Mouse (Mus musculus) embryonic facial prominence, embryonic 13.5 days (tissue): ENCODE measurements around the gene Cadps2. TPM values are rescaled to one million over a fixed set of nuclear protein-coding genes. Genes with fewer than 3 reads are reported as not detected.

Experiments used
- ATAC-seq: fragments of 200-750 bp; cut with Nextera tagmentation; 2 replicates; pipeline ENCODE4 v1.8.0; 2017; ENCODE audit warnings: low read depth; ENCODE audit not compliant: insufficient number of reproducible peaks, insufficient read depth, low FRiP score, low TSS enrichment
- H3K27ac ChIP-seq: fragments of 300-500 bp; sonication (generic); 2 replicates; pipeline ENCODE4 v1.5.1; 2015; ENCODE audit warnings: moderate library complexity, mild to moderate bottlenecking, inconsistent platforms
- H3K27me3 ChIP-seq: fragments of 300-500 bp; sonication (generic); 2 replicates; pipeline ENCODE4 v1.6.1; 2015; ENCODE audit warnings: mild to moderate bottlenecking, inconsistent platforms
- H3K36me3 ChIP-seq: fragments of 300-500 bp; sonication (generic); 2 replicates; pipeline ENCODE4 v1.6.1; 2015; ENCODE audit warnings: mild to moderate bottlenecking, inconsistent platforms
- H3K4me1 ChIP-seq: fragments of 300-500 bp; sonication (generic); 2 replicates; pipeline ENCODE4 v1.6.1; 2015; ENCODE audit warnings: inconsistent platforms
- H3K4me2 ChIP-seq: fragments of 300-500 bp; sonication (generic); 2 replicates; pipeline ENCODE4 v1.6.1; 2015; ENCODE audit warnings: moderate library complexity, mild to moderate bottlenecking, inconsistent platforms
- H3K4me3 ChIP-seq: fragments of 300-500 bp; sonication (generic); 2 replicates; pipeline ENCODE4 v1.5.1; 2015; ENCODE audit warnings: mild to moderate bottlenecking, inconsistent platforms
- H3K9ac ChIP-seq: fragments of 300-500 bp; sonication (generic); 2 replicates; pipeline ENCODE4 v1.6.1; 2015; ENCODE audit warnings: mild to moderate bottlenecking, inconsistent platforms
- H3K9me3 ChIP-seq: fragments of 300-500 bp; sonication (generic); 2 replicates; pipeline ENCODE4 v1.6.1; 2016; ENCODE audit warnings: inconsistent platforms
- WGBS: fragments of 180-500 bp; shearing (Covaris S2); methylation state at CpG from one replicate; pipeline ENCODE4 v1.1.7; 2015; ENCODE audit warnings: mixed read lengths; 5-methylcytosine and 5-hydroxymethylcytosine counted together
- polyA plus RNA-seq: library from polyadenylated mRNA; unstranded; fragments of >200 nt; fragmentation: Nextera tagmentation; extraction: Ambion mirVana; gene quantifications from 2 replicates; pipeline ENCODE4 v1.2.1, GENCODE M21; 2015

The Cadps2 gene
- polyA plus RNA-seq, 1 experiment from 2014 or later: 3.5 TPM

- no peak overlapping the region for H3K27ac ChIP-seq
- no peak overlapping the region; the same call in 1 of the 2 replicates for H3K4me3 ChIP-seq
- H3K36me3 ChIP-seq: no peaks in the 10 kb centered on the region
- WGBS: 6% methylated on average over 12 of the region's 12 CpGs
- no peaks in the 10 kb centered on the region for H3K4me1 ChIP-seq
- peaks cover 18% of the 10 kb centered on the region for H3K27me3 ChIP-seq
- no peaks in the 10 kb centered on the region for H3K9me3 ChIP-seq
- H3K4me2 ChIP-seq: peak overlapping the region; percentile 37
- no peak for ATAC-seq
- no peak overlapping the region for H3K9ac ChIP-seq
Measured at GRCm38 (mm10) chr6:23410256-23411049, 428.8 kb downstream of the Cadps2 start.

DNA sequence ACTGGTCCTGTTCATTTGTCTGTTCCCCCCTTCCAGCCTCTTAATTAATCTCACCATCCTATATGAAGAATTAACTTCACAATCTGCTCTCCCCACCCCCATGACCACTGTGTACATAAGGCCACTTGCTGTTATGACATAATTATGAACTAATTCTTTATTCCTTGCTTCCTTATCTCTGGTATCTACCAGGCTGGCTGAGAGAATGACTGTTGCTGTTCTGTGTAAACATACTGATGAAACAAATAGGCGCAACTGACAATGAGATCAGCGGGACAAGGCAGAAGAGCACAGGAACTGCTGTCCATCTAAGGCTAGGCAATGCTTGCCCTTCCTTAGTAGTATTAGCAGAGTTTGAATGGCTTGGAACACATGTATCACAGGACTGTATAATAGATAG lies 445.1 kb downstream of the Cadps2 start:
- 90% methylated on average over 2 of the region's 2 CpGs for WGBS
- no peaks in the 10 kb centered on the region for H3K27me3 ChIP-seq
- no peaks in the 10 kb centered on the region for H3K4me1 ChIP-seq
- H3K27ac ChIP-seq: no peak overlapping the region
- H3K4me3 ChIP-seq: no peak overlapping the region
- H3K4me2 ChIP-seq: no peak overlapping the region
- H3K36me3 ChIP-seq: no peaks in the 10 kb centered on the region
- H3K9me3 ChIP-seq: no peaks in the 10 kb centered on the region
- no peak overlapping the region for H3K9ac ChIP-seq
- no peak for ATAC-seq

DNA sequence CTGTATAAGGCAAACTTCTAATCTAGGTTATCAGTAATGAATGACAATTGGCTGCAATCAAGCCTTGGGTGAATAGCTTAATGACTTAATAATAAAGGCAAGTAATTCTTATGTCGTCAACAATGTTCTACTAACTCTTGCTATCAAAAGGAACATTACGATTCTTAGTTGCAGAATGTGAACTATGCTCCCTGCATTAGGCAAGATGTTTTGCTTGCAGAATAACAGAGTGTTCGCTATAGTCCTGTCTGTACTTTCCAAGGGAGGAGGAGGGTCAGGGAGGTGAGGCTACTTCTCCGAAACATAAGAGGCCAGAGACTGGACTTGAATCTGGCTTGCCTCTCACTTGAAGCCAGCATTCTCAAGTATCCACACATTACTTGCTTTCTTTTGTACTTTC lies 446.5 kb downstream of the Cadps2 start:
- ATAC-seq: no peak
- Histone ChIP-seq H3K36me3 (no peaks in the 10 kb centered on the region), H3K27me3 (no peaks in the 10 kb centered on the region), H3K4me2 (no peak overlapping the region), H3K4me3 (no peak overlapping the region), H3K27ac (no peak overlapping the region), H3K9ac (no peak overlapping the region), H3K4me1 (no peaks in the 10 kb centered on the region), H3K9me3 (no peaks in the 10 kb centered on the region)
- WGBS: 88% methylated on average over 4 of the region's 4 CpGs

DNA sequence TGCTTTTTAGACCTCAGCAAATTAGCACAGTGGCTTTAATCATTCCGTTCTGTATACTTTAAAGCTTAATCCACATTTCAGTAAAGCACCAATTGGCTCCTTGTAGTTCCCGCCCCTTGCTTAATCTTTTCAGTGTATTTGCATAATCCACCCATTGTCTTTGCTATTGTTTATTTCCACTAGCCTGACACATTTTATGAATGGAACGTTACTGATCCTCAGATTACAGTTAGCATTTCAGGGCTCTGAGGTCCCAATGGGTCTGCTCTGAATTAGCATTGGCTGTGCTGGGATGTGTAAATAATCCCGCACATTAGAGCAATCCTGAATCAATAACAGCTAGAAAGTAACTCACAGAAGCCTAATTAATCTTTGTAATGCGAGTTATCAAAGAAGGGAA lies 452.5 kb downstream of the Cadps2 start:
- no peaks in the 10 kb centered on the region for H3K9me3 ChIP-seq
- H3K27me3 ChIP-seq: no peaks in the 10 kb centered on the region
- no peaks in the 10 kb centered on the region for H3K36me3 ChIP-seq
- no peak overlapping the region for H3K4me2 ChIP-seq
- no peak overlapping the region for H3K4me3 ChIP-seq
- H3K4me1 ChIP-seq: peaks cover 3% of the 10 kb centered on the region; the same call in 1 of the 2 replicates
- WGBS: 26% methylated on average over 5 of the region's 5 CpGs
- ATAC-seq: no peak
- H3K27ac ChIP-seq: no peak overlapping the region
- no peak overlapping the region for H3K9ac ChIP-seq

DNA sequence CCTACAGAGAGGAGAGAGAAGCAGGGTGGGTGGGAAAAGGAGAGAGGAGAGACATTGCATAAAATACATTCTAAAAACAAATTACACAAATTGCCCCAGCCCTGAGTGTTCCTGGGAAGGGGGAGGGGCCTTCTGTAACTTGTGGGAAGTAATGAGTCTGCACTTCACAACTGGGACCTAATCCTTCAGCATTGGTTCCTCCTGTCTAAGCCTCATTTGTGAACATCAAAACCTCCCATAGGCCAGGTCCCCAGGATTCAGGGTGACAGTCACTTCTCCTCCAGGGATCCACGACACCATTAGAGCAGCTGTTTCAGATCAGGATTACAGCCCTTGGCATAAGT lies 456.2 kb downstream of the Cadps2 start:
- Histone ChIP-seq H3K27me3 (no peaks in the 10 kb centered on the region), H3K4me2 (peak overlapping the region; percentile 18), H3K4me1 (peaks cover 3% of the 10 kb centered on the region; the same call in 1 of the 2 replicates), H3K27ac (no peak overlapping the region), H3K36me3 (no peaks in the 10 kb centered on the region), H3K9me3 (no peaks in the 10 kb centered on the region), H3K9ac (no peak overlapping the region), H3K4me3 (no peak overlapping the region)
- 21% methylated on average over 1 of the region's 1 CpGs for WGBS
- ATAC-seq: no peak

DNA sequence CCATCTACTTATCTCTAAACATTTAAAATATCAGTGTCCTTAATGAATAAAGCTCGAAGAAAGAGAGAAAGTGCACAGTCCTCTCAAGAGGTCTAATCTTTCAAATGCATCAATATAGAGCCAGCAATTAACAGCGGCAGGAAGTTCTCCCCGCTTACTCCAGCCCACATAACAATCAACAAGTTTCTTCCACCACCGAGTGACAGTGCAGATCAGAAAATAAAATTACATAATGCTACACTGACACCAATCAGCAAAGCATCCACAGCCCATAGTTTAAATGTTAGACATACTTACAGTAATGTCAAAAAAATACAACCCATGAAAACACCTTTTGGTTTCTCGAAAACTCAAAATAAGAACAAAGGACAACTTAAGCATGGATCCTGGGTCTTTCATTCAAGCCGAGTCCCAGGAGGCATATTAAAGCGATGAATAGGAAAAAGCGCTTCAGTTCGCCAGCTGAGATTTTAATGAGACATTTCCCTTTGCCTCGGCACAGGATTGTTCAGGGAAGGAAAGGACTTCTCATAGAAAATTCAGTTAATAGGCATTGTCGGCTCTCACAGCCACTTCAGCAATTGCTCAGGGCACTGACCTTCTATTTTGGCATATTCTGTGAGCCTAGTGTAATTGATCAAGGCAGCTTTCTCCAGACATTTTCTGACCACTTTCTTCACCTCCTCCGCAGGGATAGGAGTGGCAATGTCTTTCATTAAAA lies 456.8 kb downstream of the Cadps2 start:
- Histone ChIP-seq H3K36me3 (no peaks in the 10 kb centered on the region), H3K9me3 (no peaks in the 10 kb centered on the region), H3K9ac (no peak overlapping the region), H3K4me1 (peaks cover 3% of the 10 kb centered on the region; the same call in 1 of the 2 replicates), H3K4me3 (no peak overlapping the region), H3K27me3 (no peaks in the 10 kb centered on the region), H3K27ac (no peak overlapping the region), H3K4me2 (peak overlapping the region; percentile 18)
- 12% methylated on average over 12 of the region's 12 CpGs for WGBS
- ATAC-seq: no peak

- H3K4me2 ChIP-seq: no peak overlapping the region
- no peaks in the 10 kb centered on the region for H3K4me1 ChIP-seq
- H3K27ac ChIP-seq: no peak overlapping the region
- ATAC-seq: no peak
- no peak overlapping the region for H3K4me3 ChIP-seq
- no peak overlapping the region for H3K9ac ChIP-seq
- H3K27me3 ChIP-seq: no peaks in the 10 kb centered on the region
- no peaks in the 10 kb centered on the region for H3K36me3 ChIP-seq
- WGBS: 90% methylated on average over 7 of the region's 7 CpGs
- H3K9me3 ChIP-seq: no peaks in the 10 kb centered on the region
Measured at GRCm38 (mm10) chr6:23376327-23376726, 462.9 kb downstream of the Cadps2 start.

- H3K4me1 ChIP-seq: no peaks in the 10 kb centered on the region
- no peak overlapping the region for H3K4me3 ChIP-seq
- no peak overlapping the region for H3K9ac ChIP-seq
- H3K27me3 ChIP-seq: no peaks in the 10 kb centered on the region
- H3K9me3 ChIP-seq: no peaks in the 10 kb centered on the region
- no peak overlapping the region for H3K4me2 ChIP-seq
- no peak for ATAC-seq
- H3K27ac ChIP-seq: no peak overlapping the region
- H3K36me3 ChIP-seq: no peaks in the 10 kb centered on the region
- WGBS: 65% methylated on average over 8 of the region's 8 CpGs
Measured at GRCm38 (mm10) chr6:23361842-23362451, 477.3 kb downstream of the Cadps2 start.

- Histone ChIP-seq H3K9me3 (no peaks in the 10 kb centered on the region), H3K4me2 (no peak overlapping the region), H3K27ac (no peak overlapping the region), H3K4me1 (no peaks in the 10 kb centered on the region), H3K4me3 (no peak overlapping the region), H3K36me3 (no peaks in the 10 kb centered on the region), H3K27me3 (no peaks in the 10 kb centered on the region), H3K9ac (no peak overlapping the region)
- WGBS: 65% methylated on average over 2 of the region's 2 CpGs
- no peak for ATAC-seq
Measured at GRCm38 (mm10) chr6:23360596-23360995, 478.6 kb downstream of the Cadps2 start.

DNA sequence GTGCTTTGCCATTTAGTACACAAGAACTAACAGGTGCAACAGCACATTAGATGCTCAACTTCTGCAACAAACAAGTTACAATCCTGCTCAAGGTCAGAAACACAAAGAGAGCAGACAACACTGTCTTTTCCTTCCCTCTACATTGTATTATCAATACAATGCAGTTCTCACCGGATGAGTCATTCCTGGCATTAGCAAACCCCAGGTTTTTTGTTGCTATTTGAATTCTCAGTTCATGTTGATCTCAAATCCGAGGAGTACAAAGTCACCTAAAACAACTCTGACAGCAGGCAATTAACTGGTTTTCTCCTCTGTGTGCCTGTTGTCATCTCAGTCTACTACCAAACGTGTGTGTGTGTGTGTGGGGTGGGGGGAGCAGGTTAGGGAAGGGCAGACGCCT lies 483.1 kb downstream of the Cadps2 start:
- Histone ChIP-seq H3K27me3 (no peaks in the 10 kb centered on the region), H3K9me3 (no peaks in the 10 kb centered on the region), H3K4me3 (no peak overlapping the region), H3K4me1 (no peaks in the 10 kb centered on the region), H3K27ac (no peak overlapping the region), H3K36me3 (no peaks in the 10 kb centered on the region), H3K4me2 (no peak overlapping the region), H3K9ac (no peak overlapping the region)
- no peak for ATAC-seq
- WGBS: 41% methylated on average over 4 of the region's 4 CpGs

DNA sequence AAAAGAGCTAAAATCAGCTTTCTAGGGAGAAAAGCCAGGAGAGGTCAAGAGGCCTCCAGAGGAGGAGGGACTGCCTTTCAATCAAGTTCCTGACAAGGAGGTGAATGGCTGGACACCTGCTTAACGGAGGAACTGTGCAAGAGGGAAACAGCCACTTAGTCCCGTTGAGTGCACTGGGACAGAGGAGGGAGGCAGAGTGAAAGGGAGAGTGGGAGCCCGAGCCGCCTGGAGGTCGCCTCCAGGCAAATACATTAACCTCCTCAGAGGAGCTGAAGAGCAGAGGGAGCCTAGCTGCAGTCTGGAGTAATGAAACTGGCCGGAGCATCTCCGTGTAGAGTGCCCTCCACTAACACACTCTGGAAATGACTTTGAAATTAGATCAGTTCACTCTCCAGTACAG lies 485.7 kb downstream of the Cadps2 start:
- WGBS: 3% methylated on average over 7 of the region's 7 CpGs
- Histone ChIP-seq H3K9ac (no peak overlapping the region), H3K36me3 (no peaks in the 10 kb centered on the region), H3K4me1 (no peaks in the 10 kb centered on the region), H3K4me2 (no peak overlapping the region), H3K27ac (no peak overlapping the region), H3K4me3 (no peak overlapping the region), H3K27me3 (no peaks in the 10 kb centered on the region), H3K9me3 (no peaks in the 10 kb centered on the region)
- no peak for ATAC-seq
